Mouse (Mus musculus) hindbrain, embryonic 16.5 days (tissue): ENCODE data around the gene Rpl26. TPM values are rescaled to one million over a fixed set of nuclear protein-coding genes. Genes with fewer than 3 reads are reported as not detected.

Experiments
- ATAC-seq: fragments of 200-750 bp; cut with Nextera tagmentation; 2 replicates; pipeline ENCODE4 v1.8.0; 2017; ENCODE audit warnings: moderate TSS enrichment, moderate library complexity
- H3K27ac ChIP-seq: fragments of 300-500 bp; sonication (generic); 2 replicates; pipeline ENCODE4 v1.5.1; 2014; ENCODE audit warnings: low read depth, mild to moderate bottlenecking, control low read depth, low read length, moderate library complexity
- H3K27me3 ChIP-seq: fragments of 300-500 bp; sonication (generic); replicated peaks from 2 replicates; pipeline ENCODE4 v1.6.1; 2014; ENCODE audit warnings: low read length; ENCODE audit not compliant: control insufficient read depth, insufficient read depth
- H3K36me3 ChIP-seq: fragments of 300-500 bp; sonication (generic); 2 replicates; pipeline ENCODE4 v1.6.1; 2014; ENCODE audit warnings: mild to moderate bottlenecking, low read length, moderate library complexity, mixed read lengths; ENCODE audit not compliant: control insufficient read depth, insufficient read depth
- H3K4me1 ChIP-seq: fragments of 300-500 bp; sonication (generic); 2 replicates; pipeline ENCODE4 v1.6.1; 2014; ENCODE audit warnings: low read depth, low read length; ENCODE audit not compliant: control insufficient read depth, insufficient read depth
- H3K4me2 ChIP-seq: fragments of 300-500 bp; sonication (generic); 2 replicates; pipeline ENCODE4 v1.6.1; 2014; ENCODE audit warnings: mild to moderate bottlenecking, low read length, control low read depth, moderate library complexity
- H3K4me3 ChIP-seq: fragments of 300-500 bp; sonication (generic); 2 replicates; pipeline ENCODE4 v1.5.1; 2014; ENCODE audit warnings: mild to moderate bottlenecking, low read length, control low read depth, moderate library complexity
- H3K9ac ChIP-seq: fragments of 300-500 bp; sonication (generic); 2 replicates; pipeline ENCODE4 v1.6.1; 2014; ENCODE audit warnings: low read depth, mild to moderate bottlenecking, control low read depth, low read length, moderate library complexity
- H3K9me3 ChIP-seq: fragments of 300-500 bp; sonication (generic); 2 replicates; pipeline ENCODE4 v1.6.1; 2014; ENCODE audit warnings: mild to moderate bottlenecking, low read length, moderate library complexity; ENCODE audit not compliant: control insufficient read depth
- WGBS: fragments of 180-500 bp; shearing (Covaris S2); extraction: QIAGEN DNeasy Blood & Tissue Kit; methylation state at CpG from one replicate; pipeline ENCODE4 v1.1.7; 2014; 5-methylcytosine and 5-hydroxymethylcytosine counted together
- polyA plus RNA-seq: library from polyadenylated mRNA; unstranded; fragments of >200 nt; fragmentation: Nextera tagmentation; extraction: Ambion mirVana; gene quantifications from 2 replicates; pipeline ENCODE4 v1.2.1, GENCODE M21; 2015

The Rpl26 gene
- polyA plus RNA-seq, 1 experiment from 2014 or later: 500 TPM

DNA sequence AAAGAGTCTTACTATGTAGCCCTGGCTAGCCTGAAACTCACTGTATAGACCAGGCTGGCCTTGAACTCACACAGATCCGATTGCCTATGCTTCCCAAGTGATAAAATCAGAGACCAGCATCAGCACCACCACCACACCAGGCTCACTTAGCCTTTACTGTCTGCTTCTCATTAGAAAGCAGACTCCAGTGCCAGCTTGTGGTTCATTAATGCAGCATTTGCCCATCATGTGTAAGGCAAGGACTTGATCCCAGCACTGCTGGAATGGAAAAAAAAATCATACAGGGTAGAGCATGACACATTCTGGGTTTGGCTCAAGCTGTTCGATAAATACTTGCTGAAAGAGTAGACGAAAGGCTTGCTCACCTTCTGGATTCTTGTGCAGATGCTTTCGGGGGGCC, 44.6 kb downstream of the Rpl26 start:
- Histone ChIP-seq H3K4me1 (peaks cover 2% of the 10 kb centered on the region; the same call in 1 of the 2 replicates), H3K27me3 (no peaks in the 10 kb centered on the region), H3K9me3 (no peaks in the 10 kb centered on the region), H3K4me2 (peak overlapping the region; percentile 58), H3K36me3 (no peaks in the 10 kb centered on the region), H3K27ac (peak overlapping the region; percentile 87; the same call in 1 of the 2 replicates), H3K9ac (no peak overlapping the region), H3K4me3 (peak overlapping the region; percentile 50)
- 89% methylated on average over 4 of the region's 4 CpGs for WGBS
- no peak for ATAC-seq

DNA sequence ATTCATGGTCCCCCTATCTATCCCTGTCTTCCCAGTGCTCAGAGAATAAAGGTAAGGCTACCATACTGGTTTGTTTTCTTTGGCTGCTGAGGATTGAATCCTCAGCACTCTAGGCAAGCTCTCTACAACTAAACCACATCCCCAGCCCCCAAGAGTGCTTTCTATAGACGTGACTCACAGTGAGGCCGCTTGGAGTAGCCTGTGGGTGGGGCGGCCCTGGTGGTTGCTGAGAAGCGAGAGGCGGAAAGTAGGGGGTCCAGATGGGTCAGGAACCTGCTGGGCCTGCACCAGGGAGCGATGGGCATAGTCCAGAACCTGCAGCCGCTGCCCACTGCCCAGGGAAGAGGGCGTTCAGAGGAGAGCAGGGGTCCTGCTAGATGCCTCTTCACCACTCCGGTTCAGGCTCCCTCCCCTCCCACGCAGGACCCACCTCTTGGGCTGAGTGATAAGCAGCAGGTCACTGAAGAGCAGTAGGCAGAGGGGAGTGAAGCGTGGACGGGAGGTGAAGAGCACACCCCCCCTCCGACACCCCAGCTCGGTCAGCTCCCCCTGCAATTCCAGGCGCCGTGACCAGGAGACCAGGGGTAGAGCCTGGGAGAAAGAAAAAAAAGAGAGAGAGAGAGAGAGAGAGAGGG, 45.5 kb downstream of the Rpl26 start:
- Histone ChIP-seq H3K36me3 (no peaks in the 10 kb centered on the region), H3K4me3 (peak overlapping the region; percentile 50), H3K4me1 (peaks cover 2% of the 10 kb centered on the region; the same call in 1 of the 2 replicates), H3K9me3 (no peaks in the 10 kb centered on the region), H3K9ac (peak overlapping the region; percentile 71), H3K27me3 (no peaks in the 10 kb centered on the region; the same call in 1 of the 2 replicates), H3K27ac (peak overlapping the region; percentile 87), H3K4me2 (peak overlapping the region; percentile 58)
- peak; percentile 66 for ATAC-seq
- WGBS: 9% methylated on average over 16 of the region's 16 CpGs

DNA sequence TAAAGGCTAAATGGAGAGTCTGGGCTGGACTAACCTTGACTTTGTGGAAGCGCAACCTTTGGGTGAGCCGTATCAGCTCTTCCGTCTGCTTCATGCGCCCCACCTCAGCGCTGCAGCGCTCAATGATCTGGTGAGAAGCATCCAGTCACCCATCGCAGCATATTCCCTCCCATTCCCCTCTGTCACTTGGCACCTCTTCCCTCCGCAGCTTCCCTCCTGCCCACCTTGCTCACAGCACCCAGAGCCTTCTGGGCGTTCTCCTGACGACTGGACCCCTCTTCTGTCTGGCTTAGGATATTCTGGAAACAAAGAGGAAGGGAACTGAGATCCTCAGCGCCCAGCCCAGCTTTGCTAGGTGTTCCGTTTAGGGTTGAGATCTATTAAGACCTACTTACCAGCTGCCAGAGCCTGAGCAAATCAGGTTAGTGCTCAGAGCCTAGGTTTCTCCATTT, 46.2 kb downstream of the Rpl26 start:
- Histone ChIP-seq H3K9me3 (no peaks in the 10 kb centered on the region), H3K4me1 (peaks cover 2% of the 10 kb centered on the region; the same call in 1 of the 2 replicates), H3K9ac (peak overlapping the region; percentile 62), H3K4me3 (peak overlapping the region; percentile 50), H3K36me3 (no peaks in the 10 kb centered on the region), H3K4me2 (peak overlapping the region; percentile 58), H3K27me3 (peaks cover under 1% of the 10 kb centered on the region), H3K27ac (peak overlapping the region; percentile 87)
- WGBS: 1% methylated on average over 12 of the region's 12 CpGs
- peak; percentile 92 for ATAC-seq

DNA sequence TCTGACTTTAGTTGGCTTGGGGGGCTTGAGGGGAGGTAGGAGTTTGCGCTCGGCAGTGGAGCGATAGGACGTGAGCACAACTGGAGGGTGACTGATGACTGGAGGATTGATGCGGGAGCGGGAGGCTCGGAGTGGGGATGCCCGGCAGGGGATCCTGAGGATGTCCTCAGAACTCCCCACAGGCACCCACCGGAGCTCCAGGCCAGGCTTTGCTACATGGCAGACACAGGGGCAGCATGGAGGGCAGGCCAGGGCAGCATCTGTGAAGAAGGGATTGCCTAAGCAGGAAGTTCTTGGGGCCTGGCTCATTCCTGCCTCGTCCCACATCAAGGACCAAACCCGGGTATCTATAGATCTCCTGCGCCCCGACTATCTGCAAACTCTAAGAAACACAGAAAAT, 52.5 kb downstream of the Rpl26 start:
- peak overlapping the region; percentile 17 for H3K9ac ChIP-seq
- H3K27ac ChIP-seq: no peak overlapping the region
- H3K4me1 ChIP-seq: peaks cover 11% of the 10 kb centered on the region
- no peak for ATAC-seq
- no peaks in the 10 kb centered on the region for H3K9me3 ChIP-seq
- no peaks in the 10 kb centered on the region for H3K36me3 ChIP-seq
- peaks cover 23% of the 10 kb centered on the region for H3K27me3 ChIP-seq
- H3K4me2 ChIP-seq: peak overlapping the region; percentile 59
- H3K4me3 ChIP-seq: no peak overlapping the region; the same call in 1 of the 2 replicates
- WGBS: 8% methylated on average over 13 of the region's 13 CpGs

DNA sequence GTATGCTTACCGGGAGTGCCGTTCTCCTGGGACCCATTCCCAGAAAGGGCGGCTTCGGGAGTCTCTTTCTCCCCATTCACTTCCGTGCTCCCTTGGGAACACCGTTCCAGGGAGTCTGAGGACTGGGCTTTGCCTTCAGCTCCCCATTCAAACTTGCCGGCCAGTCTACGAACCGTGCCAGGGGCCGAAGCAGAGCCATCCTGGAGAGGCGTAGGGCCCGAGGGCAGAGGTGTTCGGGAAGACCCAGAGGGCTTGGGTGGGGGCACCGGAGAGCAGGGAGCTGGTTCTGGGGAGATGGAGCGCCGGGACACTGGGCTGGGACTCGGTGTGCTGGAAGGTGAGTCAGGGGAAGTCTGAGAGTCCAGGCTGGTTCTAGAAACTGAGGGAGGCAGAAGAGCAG, 53.0 kb downstream of the Rpl26 start:
- Histone ChIP-seq H3K27me3 (peaks cover 23% of the 10 kb centered on the region), H3K9ac (peak overlapping the region; percentile 60), H3K4me2 (peak overlapping the region; percentile 59), H3K4me3 (peak overlapping the region; percentile 30), H3K27ac (no peak overlapping the region), H3K36me3 (no peaks in the 10 kb centered on the region), H3K4me1 (peaks cover 11% of the 10 kb centered on the region), H3K9me3 (no peaks in the 10 kb centered on the region)
- no peak for ATAC-seq
- WGBS: 2% methylated on average over 17 of the region's 17 CpGs

DNA sequence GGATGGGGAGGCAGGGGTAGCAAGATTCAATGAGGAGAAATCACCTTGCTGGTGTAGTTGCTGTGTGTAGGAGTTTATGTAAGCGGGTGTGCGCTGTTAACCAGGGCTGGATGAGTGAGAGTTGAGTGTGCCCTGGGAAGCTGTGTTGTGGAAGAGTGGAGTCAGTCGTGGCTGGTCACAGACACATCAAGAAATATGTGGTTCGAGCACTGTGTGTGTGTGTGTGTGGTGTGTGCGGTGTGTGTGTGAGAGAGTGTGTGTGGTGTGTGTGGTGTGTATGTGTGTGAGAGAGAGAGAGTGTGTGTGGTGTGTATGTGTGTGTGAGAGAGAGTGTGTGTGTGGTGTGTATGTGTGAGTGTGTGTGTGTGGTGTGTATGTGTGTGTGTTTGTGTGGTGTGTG, 54.1 kb downstream of the Rpl26 start:
- H3K27me3 ChIP-seq: peaks cover 23% of the 10 kb centered on the region
- H3K27ac ChIP-seq: no peak overlapping the region
- no peaks in the 10 kb centered on the region for H3K36me3 ChIP-seq
- peaks cover 11% of the 10 kb centered on the region for H3K4me1 ChIP-seq
- peak overlapping the region; percentile 59; the same call in 1 of the 2 replicates for H3K4me2 ChIP-seq
- no peak for ATAC-seq
- peak overlapping the region; percentile 30 for H3K4me3 ChIP-seq
- H3K9ac ChIP-seq: no peak overlapping the region
- H3K9me3 ChIP-seq: no peaks in the 10 kb centered on the region
- 62% methylated on average over 5 of the region's 5 CpGs for WGBS

DNA sequence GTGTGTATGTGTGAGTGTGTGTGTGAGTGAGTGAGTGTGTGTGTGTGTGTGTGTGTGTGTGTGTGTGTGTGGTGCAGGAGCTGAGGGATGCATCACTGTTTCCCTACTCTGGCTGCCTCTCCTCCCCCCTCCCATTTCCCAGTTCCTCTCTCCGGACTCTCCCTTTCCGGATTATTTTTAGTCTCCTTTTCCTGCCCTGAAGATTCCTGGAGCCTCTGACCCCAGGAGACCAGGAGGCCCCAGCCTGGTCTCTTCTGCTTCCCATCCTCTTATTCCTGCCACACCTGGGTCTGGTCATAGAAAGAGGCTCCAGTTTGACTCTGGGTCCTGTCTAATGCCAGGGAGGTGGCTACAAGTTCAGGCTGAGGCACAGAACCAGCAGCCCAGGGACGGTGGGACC, 54.7 kb downstream of the Rpl26 start:
- H3K9me3 ChIP-seq: no peaks in the 10 kb centered on the region
- H3K4me2 ChIP-seq: no peak overlapping the region
- peaks cover 11% of the 10 kb centered on the region for H3K4me1 ChIP-seq
- no peak overlapping the region for H3K4me3 ChIP-seq
- H3K36me3 ChIP-seq: no peaks in the 10 kb centered on the region
- H3K27me3 ChIP-seq: peaks cover 23% of the 10 kb centered on the region
- ATAC-seq: no peak
- WGBS: 37% methylated on average over 3 of the region's 3 CpGs
- H3K9ac ChIP-seq: no peak overlapping the region
- peak overlapping the region; percentile 16; the same call in 1 of the 2 replicates for H3K27ac ChIP-seq

Other genes starting within 250 kb of the Rpl26 start
- gene Myh10, start 210.0 kb upstream of the Rpl26 start, polyA plus RNA-seq: 94.9 and 104 TPM in 2 replicates
- 109 and 112 TPM in 2 replicates for gene Ndel1, start 29.7 kb upstream of the Rpl26 start, polyA plus RNA-seq
- 0.04 TPM in 1 of 2 replicates, not detected in the other for gene Rnf222, start 13.0 kb upstream of the Rpl26 start, polyA plus RNA-seq
- gene Odf4, start 25.5 kb downstream of the Rpl26 start, polyA plus RNA-seq: 0.34 and 0.67 TPM in 2 replicates
- 27.2 and 33.9 TPM in 2 replicates for gene Arhgef15, start 55.9 kb downstream of the Rpl26 start, polyA plus RNA-seq
- 2.3 and 3.4 TPM in 2 replicates for gene Slc25a35, start 66.5 kb downstream of the Rpl26 start, polyA plus RNA-seq
- gene Rangrf, start 73.6 kb downstream of the Rpl26 start, polyA plus RNA-seq: 30.0 and 36.9 TPM in 2 replicates
- gene Pfas, start 106.9 kb downstream of the Rpl26 start, polyA plus RNA-seq: 12.9 and 16.4 TPM in 2 replicates
- 62.9 and 66.0 TPM in 2 replicates for gene Ctc1, start 114.3 kb downstream of the Rpl26 start, polyA plus RNA-seq
- 26.9 and 32.2 TPM in 2 replicates for gene Aurkb, start 144.1 kb downstream of the Rpl26 start, polyA plus RNA-seq
- gene Borcs6, start 158.1 kb downstream of the Rpl26 start, polyA plus RNA-seq: 18.1 and 20.9 TPM in 2 replicates
- gene Tmem107, start 169.2 kb downstream of the Rpl26 start, polyA plus RNA-seq: 38.6 and 42.6 TPM in 2 replicates
- gene Vamp2, start 186.9 kb downstream of the Rpl26 start, polyA plus RNA-seq: 402 and 475 TPM in 2 replicates
- gene Per1, start 193.6 kb downstream of the Rpl26 start, polyA plus RNA-seq: 11.1 and 11.2 TPM in 2 replicates
- gene Hes7, start 218.8 kb downstream of the Rpl26 start, polyA plus RNA-seq: 1.4 and 1.8 TPM in 2 replicates
- gene 9130213A22Rik, start 221.0 kb downstream of the Rpl26 start, polyA plus RNA-seq: 0.94 and 1.2 TPM in 2 replicates
- gene Aloxe3, start 224.3 kb downstream of the Rpl26 start, polyA plus RNA-seq: 8.1 and 8.5 TPM in 2 replicates